Mouse (Mus musculus) lung, embryonic 16.5 days (tissue): ENCODE results near the gene Samd8. TPM values are rescaled to one million over a fixed set of nuclear protein-coding genes. Genes with fewer than 3 reads are reported as not detected.

Experiments used
- ATAC-seq: fragments of 200-750 bp; cut with Nextera tagmentation; 2 replicates; pipeline ENCODE4 v1.8.0; 2017; ENCODE audit warnings: low read depth, mild to moderate bottlenecking, moderate library complexity
- H3K27ac ChIP-seq: fragments of 300-500 bp; sonication (generic); 2 replicates; pipeline ENCODE4 v1.5.1; 2014; ENCODE audit warnings: mild to moderate bottlenecking, control low read depth, low read length
- H3K27me3 ChIP-seq: fragments of 300-500 bp; sonication (generic); 2 replicates; pipeline ENCODE4 v1.6.1; 2014; ENCODE audit warnings: low read depth, low read length, mixed read lengths; ENCODE audit not compliant: control insufficient read depth, insufficient read depth
- H3K36me3 ChIP-seq: fragments of 300-500 bp; sonication (generic); 2 replicates; pipeline ENCODE4 v1.6.1; 2014; ENCODE audit warnings: low read length; ENCODE audit not compliant: control insufficient read depth, insufficient read depth
- H3K4me1 ChIP-seq: fragments of 300-500 bp; sonication (generic); replicated peaks from 2 replicates; pipeline ENCODE4 v1.6.1; 2014; ENCODE audit warnings: low read length, mixed read lengths; ENCODE audit not compliant: control insufficient read depth, insufficient read depth
- H3K4me2 ChIP-seq: fragments of 300-500 bp; sonication (generic); 2 replicates; pipeline ENCODE4 v1.6.1; 2014; ENCODE audit warnings: low read depth, low read length, control low read depth
- H3K4me3 ChIP-seq: fragments of 300-500 bp; sonication (generic); 2 replicates; pipeline ENCODE4 v1.5.1; 2014; ENCODE audit warnings: mild to moderate bottlenecking, low read length, control low read depth
- H3K9ac ChIP-seq: fragments of 300-500 bp; sonication (generic); 2 replicates; pipeline ENCODE4 v1.6.1; 2014; ENCODE audit warnings: low read length, control low read depth
- H3K9me3 ChIP-seq: fragments of 300-500 bp; sonication (generic); 2 replicates; pipeline ENCODE4 v1.6.1; 2016; ENCODE audit warnings: low read length; ENCODE audit not compliant: control insufficient read depth
- WGBS: fragments of 180-500 bp; shearing (Covaris S2); extraction: QIAGEN DNeasy Blood & Tissue Kit; methylation state at CpG from one replicate; pipeline ENCODE4 v1.1.7; 2014; 5-methylcytosine and 5-hydroxymethylcytosine counted together
- polyA plus RNA-seq: library from polyadenylated mRNA; unstranded; fragments of >200 nt; fragmentation: Nextera tagmentation; extraction: Ambion mirVana; gene quantifications from 2 replicates; pipeline ENCODE4 v1.2.1, GENCODE M21; 2015

Gene Samd8
- polyA plus RNA-seq, 1 experiment from 2014 or later, result 7.2 TPM

DNA sequence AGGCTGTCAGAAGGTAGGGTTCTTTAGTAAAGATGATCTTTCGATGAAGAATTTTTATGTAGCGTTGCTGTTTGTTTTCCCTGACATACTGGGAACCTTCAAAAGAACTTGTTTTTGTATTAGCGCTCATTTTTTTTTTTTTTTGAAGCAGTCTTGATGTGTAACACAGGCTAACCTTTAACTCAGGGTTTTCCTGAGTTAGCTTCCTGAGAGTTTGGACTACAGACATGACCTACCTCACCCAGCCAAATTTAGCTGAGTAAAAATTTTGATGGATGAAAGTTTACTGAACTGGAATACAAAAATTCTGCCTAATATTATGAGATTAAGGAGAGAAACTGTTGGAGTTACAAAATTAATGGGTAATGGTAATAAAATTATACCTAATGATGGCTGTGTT lies 2.1 kb downstream of the Samd8 start:
- H3K27ac ChIP-seq, result no peak overlapping the region
- H3K9me3 ChIP-seq, result no peaks in the 10 kb centered on the region
- no peaks in the 10 kb centered on the region for H3K36me3 ChIP-seq
- peaks cover 8% of the 10 kb centered on the region for H3K4me1 ChIP-seq
- H3K9ac ChIP-seq, result no peak overlapping the region
- no peak overlapping the region for H3K4me3 ChIP-seq
- H3K4me2 ChIP-seq, result no peak overlapping the region
- 88% methylated on average over 3 of the region's 3 CpGs for WGBS
- ATAC-seq, result no peak
- H3K27me3 ChIP-seq, result no peaks in the 10 kb centered on the region

DNA sequence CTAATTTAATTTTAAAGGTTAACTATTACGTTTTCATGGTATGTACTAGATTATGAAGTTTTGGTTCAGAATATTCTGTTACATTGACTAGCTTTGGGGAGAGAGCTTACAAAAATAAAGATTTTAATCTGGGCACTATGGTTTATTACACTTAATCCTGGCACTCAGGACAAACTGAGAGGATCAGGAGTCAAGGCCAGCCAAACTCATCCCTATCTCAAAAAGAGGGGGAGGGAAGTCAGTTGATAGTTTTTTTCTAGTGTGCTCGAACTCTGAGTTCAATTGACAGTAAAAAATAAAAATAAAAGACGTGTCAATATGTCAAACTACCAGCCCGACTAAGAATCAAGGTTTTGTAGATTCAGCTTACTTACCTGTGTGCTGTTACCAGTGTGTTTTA lies 3.0 kb downstream of the Samd8 start:
- H3K9me3 ChIP-seq, result no peaks in the 10 kb centered on the region
- H3K27ac ChIP-seq, result no peak overlapping the region
- no peaks in the 10 kb centered on the region for H3K36me3 ChIP-seq
- 77% methylated on average over 4 of the region's 4 CpGs for WGBS
- no peak for ATAC-seq
- no peak overlapping the region for H3K4me3 ChIP-seq
- H3K27me3 ChIP-seq, result no peaks in the 10 kb centered on the region
- H3K9ac ChIP-seq, result no peak overlapping the region
- H3K4me1 ChIP-seq, result peaks cover 8% of the 10 kb centered on the region
- no peak overlapping the region for H3K4me2 ChIP-seq

DNA sequence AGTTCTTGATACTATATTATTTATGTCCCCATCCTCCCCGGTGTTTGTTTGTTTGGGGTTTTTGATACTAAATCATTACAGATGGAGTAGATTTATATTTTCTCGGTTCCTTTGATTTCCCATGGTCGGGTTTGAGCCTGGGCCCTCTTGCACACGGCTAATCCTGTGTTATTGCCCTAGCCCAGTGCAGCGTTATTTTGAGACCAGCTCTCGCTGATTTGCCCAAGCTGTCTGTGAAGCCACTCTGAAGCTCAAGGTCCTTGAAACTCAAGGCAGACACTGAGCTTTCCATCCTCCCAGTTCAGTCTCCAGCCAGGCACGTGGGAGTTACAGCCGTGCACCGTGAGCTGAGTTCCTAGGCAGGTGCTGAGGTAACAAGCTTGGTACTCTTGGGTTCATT lies 11.2 kb downstream of the Samd8 start:
- Histone ChIP-seq H3K4me2 (no peak overlapping the region), H3K27me3 (no peaks in the 10 kb centered on the region)

GRCm38 (mm10) chr14:21763736-21764135 lies 13.4 kb downstream of the Samd8 start:
- no peak overlapping the region for H3K4me3 ChIP-seq
- no peak for ATAC-seq
- H3K4me2 ChIP-seq, result no peak overlapping the region
- H3K27ac ChIP-seq, result no peak overlapping the region
- 82% methylated on average over 3 of the region's 3 CpGs for WGBS
- no peak overlapping the region for H3K9ac ChIP-seq
- no peaks in the 10 kb centered on the region for H3K27me3 ChIP-seq
- no peaks in the 10 kb centered on the region for H3K9me3 ChIP-seq
- H3K36me3 ChIP-seq, result no peaks in the 10 kb centered on the region
- peaks cover 5% of the 10 kb centered on the region; the same call in 1 of the 2 replicates for H3K4me1 ChIP-seq

More for the DNA sequence above, 11.2 kb downstream of the Samd8 start:
- Histone ChIP-seq H3K9ac (no peak overlapping the region), H3K27ac (no peak overlapping the region), H3K4me3 (no peak overlapping the region), H3K4me1 (no peaks in the 10 kb centered on the region), H3K9me3 (no peaks in the 10 kb centered on the region), H3K36me3 (no peaks in the 10 kb centered on the region)
- no peak for ATAC-seq
- WGBS, result 85% methylated on average over 9 of the region's 9 CpGs

GRCm38 (mm10) chr14:21764646-21765045 lies 14.3 kb downstream of the Samd8 start:
- H3K36me3 ChIP-seq, result no peaks in the 10 kb centered on the region
- no peak overlapping the region for H3K4me3 ChIP-seq
- H3K4me2 ChIP-seq, result no peak overlapping the region
- no peak overlapping the region for H3K9ac ChIP-seq
- H3K9me3 ChIP-seq, result no peaks in the 10 kb centered on the region
- H3K27me3 ChIP-seq, result no peaks in the 10 kb centered on the region
- H3K27ac ChIP-seq, result no peak overlapping the region
- no peak for ATAC-seq
- peaks cover 5% of the 10 kb centered on the region; the same call in 1 of the 2 replicates for H3K4me1 ChIP-seq
- 84% methylated on average over 6 of the region's 6 CpGs for WGBS

- H3K27ac ChIP-seq, result no peak overlapping the region
- H3K4me3 ChIP-seq, result no peak overlapping the region
- H3K9ac ChIP-seq, result no peak overlapping the region
- no peaks in the 10 kb centered on the region for H3K36me3 ChIP-seq
- H3K9me3 ChIP-seq, result no peaks in the 10 kb centered on the region
- ATAC-seq, result no peak
- H3K4me2 ChIP-seq, result no peak overlapping the region
- no peaks in the 10 kb centered on the region for H3K27me3 ChIP-seq
- H3K4me1 ChIP-seq, result peaks cover 5% of the 10 kb centered on the region; the same call in 1 of the 2 replicates
- 65% methylated on average over 7 of the region's 7 CpGs for WGBS
These were observed 15.5 kb downstream of the Samd8 start for GRCm38 (mm10) chr14:21765754-21766397.

DNA sequence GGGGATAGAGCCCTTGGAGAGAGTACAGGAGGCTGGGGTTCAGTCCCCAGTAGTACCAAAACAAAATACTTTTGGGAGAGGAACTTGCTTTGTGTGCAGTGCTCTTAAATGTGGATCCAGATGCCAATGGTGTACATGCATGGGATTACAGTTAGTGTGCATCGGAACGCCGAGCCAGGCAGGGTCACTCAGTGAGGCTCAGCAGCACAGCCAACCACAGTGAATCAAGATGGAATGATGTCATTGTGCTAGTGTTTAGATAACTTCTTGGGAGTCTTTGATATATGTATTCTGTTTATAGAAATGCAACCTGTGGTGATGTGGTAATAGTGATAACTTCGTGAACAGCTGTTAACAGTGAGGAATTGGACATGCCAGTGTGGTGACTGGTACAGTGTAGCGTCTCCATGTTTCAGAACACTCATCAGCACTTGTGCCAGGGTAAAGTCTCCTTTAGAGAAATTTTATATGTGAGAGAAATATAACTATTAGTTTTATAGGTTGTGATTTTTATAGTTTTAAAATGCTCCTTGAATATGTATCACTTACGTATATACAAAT lies 16.1 kb downstream of the Samd8 start:
- Histone ChIP-seq H3K4me3 (no peak overlapping the region), H3K9ac (no peak overlapping the region), H3K4me2 (no peak overlapping the region), H3K36me3 (no peaks in the 10 kb centered on the region), H3K27ac (no peak overlapping the region), H3K27me3 (no peaks in the 10 kb centered on the region), H3K9me3 (no peaks in the 10 kb centered on the region), H3K4me1 (peaks cover 5% of the 10 kb centered on the region; the same call in 1 of the 2 replicates)
- ATAC-seq, result no peak
- 79% methylated on average over 6 of the region's 6 CpGs for WGBS

GRCm38 (mm10) chr14:21772506-21773281 lies 22.4 kb downstream of the Samd8 start:
- Histone ChIP-seq H3K27ac (no peak overlapping the region), H3K4me2 (no peak overlapping the region), H3K36me3 (peaks cover 3% of the 10 kb centered on the region), H3K27me3 (no peaks in the 10 kb centered on the region), H3K4me1 (peaks cover 5% of the 10 kb centered on the region; the same call in 1 of the 2 replicates), H3K9me3 (no peaks in the 10 kb centered on the region), H3K4me3 (no peak overlapping the region), H3K9ac (no peak overlapping the region)
- no peak for ATAC-seq
- WGBS, result 83% methylated on average over 11 of the region's 11 CpGs

DNA sequence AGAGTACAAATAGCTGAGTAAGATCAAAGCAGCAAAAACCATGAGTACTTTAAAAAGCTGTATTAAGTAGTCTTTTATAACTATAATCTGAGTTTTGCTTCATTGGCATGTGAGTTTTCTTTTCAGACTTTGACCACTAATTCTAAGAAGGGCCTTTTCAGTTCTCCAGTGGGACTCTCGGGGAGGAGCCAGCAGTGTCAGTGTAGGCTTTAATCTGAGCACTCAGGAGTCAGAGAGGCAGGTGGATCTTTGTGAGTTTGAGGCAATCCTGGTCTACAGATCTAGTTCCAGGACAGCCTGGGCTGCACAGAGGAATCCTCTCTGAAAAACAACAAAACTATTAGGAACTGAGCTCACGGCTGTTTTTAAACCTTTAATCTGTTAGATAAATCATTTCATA lies 23.6 kb downstream of the Samd8 start:
- Histone ChIP-seq H3K36me3 (peaks cover 6% of the 10 kb centered on the region), H3K27me3 (no peaks in the 10 kb centered on the region), H3K4me3 (no peak overlapping the region), H3K9ac (no peak overlapping the region), H3K4me1 (no peaks in the 10 kb centered on the region), H3K9me3 (no peaks in the 10 kb centered on the region), H3K4me2 (no peak overlapping the region), H3K27ac (no peak overlapping the region)
- ATAC-seq, result no peak
- WGBS, result 67% methylated on average over 2 of the region's 2 CpGs
